Mouse (Mus musculus) cerebellum, postnatal 14 days (tissue): Measurements from ENCODE around the gene Rnf208.

Experiments
- DNase-seq, 2 experiments: peaks; one replicate each; pipeline ENCODE4 v3.0.0; 2021; ENCODE audit warnings: mixed read lengths in 2 of 2

The Rnf208 gene

DNA sequence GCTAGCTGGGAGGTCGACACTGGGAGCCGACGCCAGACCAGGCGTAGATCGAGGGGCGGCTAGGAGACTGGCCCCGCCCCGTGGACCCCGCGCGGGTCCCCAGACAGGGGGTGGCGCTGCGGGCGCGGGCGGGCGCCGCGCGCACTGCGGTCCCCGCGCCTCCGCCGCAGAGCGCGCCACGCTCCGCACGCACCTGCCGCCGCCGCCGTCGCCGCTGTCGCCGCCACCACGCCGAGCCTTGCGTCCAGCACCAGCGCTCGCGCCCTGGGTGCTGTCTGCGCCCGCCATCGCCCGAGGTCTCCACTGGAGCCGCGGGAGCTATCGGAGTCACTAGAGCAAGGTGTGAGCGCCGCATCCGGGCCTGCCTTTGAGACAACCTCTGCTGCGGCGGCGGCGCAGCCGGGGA is at the start of gene Rnf208, which contains the start of gene Cysrt1:
Gene Rnf208 (plus strand): TSS at position 155 of the 406 bp plus-strand sequence.
Gene Cysrt1 (minus strand): TSS at position 352 of the 406 bp plus-strand sequence.
- peak; percentile 61 to 63 for DNase-seq

DNA sequence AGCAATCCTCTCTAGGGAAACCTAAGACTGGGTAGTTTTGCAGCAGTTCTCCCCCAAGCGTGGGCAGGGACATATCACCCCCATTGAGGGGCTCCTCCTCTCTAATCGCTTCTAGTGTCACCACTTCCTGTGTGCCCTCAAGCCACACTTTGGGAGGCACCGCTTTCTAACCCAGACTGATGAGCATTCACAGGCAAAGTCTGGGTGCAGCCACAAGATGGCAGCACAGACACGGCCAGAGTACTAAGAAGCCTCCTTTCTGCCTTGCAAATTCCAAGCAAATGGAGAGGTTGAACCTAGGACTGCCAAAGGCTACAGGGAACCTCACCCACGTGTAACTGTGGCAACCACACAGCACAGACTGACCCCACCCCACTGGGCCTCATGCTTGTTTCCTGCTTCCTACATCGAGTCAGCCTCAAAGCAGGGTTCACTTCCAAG is 48.7 kb upstream of the Rnf208 start:
- peak; percentile 89 to 91 for DNase-seq

DNA sequence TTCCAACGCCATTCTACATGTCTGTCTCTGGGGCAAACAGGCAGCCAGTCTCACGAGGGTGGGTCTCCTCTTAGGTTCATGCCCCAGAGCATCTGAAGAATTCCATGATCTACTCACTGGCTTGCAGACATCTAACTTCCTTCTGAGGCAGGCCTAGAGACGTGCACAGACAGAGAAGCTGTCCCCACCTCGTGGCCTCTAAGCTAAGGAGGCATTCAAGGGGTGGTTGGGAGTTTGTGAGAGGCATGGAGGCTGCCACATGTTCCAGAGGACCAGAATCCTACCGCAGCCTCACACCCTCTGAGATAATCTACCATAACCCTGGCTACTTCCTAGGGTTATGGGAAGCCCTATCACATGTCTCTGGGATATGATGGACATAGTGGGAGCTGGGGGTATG is 48.0 kb upstream of the Rnf208 start:
- no peak for DNase-seq

DNA sequence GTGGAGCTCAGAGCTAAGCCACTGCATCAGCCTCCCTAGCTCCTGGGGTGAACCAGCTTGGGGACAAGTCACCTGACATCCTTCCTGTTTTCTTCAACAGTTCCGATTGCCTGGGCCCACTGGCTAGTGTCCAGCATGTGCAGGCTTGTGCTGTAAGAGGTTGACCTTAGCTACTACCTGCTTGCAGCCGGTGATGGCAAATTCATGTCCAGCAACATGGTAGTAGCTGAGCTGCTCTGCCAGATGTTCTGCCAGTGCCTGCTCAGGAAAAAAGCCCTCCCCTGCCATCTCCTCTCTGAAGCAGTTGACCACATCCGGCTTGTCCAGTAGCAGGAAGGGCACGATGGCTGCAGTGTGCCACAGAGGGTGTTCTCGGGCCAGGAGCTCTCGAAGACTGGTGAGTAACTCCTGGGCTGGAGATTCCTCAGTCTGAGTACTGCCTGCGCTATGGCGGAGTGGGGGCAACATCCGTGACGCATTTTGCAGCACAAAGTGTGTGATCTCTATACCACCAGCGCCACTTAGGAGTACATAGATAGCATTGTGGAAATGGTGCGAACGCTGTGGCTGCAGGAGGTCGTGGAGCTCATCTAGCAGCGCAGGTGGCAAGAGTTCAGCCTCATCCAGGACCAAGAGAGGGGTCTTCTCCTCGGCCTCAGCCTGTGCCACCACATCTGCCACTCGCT is 47.4 kb upstream of the Rnf208 start:
- DNase-seq, result peak in 1 of 2 experiments; percentile 12

DNA sequence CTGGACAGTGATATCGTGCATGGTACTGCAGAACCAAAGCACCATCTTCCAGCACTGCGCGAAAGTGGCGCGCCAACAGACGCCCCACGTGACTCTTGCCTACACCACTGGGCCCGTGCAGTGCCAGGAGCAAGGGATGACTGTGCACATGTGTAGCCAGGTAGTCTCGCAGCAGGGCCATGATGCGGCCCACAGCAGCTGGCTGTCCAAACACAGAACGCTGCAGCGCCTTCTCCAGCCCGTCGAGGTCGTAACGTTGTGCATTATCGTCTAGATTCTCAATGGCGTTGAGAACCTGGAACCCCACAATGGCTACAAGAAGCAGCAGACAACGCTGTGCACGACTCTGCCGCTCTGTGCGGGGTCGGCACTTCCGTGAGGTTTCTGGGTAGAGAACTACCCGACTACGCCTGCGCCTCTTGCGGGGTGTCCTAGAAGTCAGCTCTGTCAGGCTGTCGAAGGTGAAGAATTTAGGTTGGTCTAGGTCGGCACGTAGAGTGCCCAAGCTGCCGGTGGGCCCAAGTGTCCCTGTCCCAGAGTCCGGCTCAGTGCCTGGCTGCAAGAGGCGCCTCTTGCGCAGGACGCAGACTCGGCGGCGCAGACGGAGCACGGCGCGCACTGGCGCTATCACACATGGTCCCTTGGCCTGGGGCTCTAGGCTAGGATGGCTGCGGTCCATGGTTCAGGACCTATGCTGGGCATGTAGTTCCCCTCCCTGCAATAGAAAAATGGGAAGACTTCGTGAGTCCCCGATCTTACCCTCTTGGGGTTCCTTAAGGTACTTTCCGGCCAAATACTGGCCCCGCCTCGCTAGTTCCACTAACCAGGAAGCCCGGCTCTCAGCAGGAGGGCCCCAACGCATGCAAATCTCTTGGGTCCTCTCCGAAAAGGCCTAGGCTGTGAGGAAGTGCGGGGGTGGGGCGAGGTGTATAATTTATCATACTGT is 46.6 kb upstream of the Rnf208 start:
- no peak for DNase-seq

DNA sequence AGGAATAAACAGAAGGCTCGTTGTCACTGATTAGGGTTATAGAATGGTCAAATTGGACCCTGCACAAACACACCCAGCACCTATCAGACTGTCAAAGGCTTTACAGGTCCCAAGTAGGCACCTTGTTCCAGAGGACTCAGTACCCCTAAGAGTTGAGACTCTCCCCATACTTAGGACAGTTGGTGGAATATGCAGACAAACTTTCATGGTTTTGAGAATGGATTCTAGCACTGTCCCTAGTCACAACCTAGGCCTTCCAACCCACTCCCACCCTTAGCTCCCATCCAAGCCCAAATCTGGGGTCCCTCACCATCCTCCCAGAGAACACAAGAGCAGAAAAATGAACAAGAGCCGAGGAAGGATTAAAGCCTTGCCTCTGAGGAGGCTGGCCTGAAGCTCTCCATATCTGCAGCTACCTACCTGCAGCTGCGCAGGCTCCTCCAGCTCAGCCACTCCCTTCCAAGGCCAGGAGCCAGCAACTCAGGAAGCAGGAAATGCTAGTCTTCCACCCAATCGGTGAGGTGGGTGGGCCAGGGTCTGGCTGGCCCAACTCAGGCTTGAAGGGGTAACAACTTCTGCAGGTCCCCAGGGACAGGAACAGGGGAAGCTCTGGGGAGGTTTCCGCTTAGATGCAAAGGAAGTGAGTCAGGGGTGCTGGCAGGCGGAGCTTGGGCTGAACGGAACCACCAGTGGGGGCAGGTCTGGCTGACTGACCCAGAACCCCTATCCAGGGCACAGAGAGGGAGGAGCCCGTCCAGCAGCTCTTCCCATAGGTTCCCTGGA is 45.7 kb upstream of the Rnf208 start, which contains the start of gene Tor4a:
Gene Tor4a (minus strand): TSS at position 715 of the 783 bp plus-strand sequence.
- DNase-seq, result no peak

DNA sequence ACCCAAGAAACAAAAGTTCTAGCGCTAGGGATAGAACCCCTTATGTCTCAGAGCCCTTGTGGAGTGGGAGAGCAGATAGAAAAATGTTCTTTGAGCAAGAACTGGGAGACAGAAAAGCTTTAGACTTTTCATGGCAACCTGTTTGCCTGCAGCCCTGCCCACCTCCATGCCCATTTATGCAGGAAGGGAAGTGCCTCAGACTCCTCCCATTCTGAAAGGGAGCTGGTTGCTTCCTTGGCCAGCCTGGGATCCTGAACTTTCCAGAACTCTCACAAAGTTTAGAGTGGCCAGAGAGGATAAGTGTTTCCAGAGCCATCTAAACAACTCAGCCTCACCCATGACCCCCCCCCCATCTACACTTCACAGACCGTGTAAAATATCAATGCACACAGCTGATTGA is 44.9 kb upstream of the Rnf208 start:
- DNase-seq, result no peak

DNA sequence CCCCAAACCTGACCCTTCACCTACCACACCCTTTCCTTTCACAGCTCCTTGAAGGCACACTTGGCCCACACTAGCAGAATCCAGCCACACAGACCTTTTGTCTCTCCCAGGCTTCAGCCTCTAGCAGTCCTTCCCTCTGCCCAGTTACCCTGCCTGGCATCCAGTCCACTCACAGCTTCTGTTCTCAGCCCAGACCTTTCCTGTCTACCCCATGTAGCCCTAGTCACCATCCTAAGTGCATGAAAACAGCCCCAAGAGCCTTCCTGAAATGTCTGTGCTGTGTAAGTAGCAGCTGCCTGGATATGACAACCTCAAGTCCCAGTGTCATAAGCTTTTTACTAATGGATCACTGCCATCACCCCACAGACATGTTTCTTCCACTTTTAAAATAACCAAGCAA is 44.1 kb upstream of the Rnf208 start:
- DNase-seq, result no peak

DNA sequence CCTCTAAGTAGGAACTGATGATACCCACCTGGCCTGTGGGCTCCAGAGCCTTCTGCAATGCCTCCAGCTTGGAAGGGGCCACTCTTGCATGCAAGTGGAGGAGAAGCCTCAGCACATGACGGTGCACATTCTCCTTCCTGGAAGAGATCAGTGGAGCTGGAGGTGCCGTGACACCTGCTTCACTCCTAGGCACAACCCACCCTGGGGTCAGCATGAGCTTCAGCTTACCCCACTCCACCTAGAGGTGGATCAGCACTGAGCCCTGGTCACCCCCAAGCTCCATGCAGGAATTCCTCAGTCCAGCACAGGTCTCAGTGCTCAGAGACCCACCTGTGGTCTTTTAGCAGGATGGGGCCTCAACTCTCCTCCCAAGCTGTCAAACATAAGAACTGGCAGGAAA is 41.4 kb upstream of the Rnf208 start:
- no peak for DNase-seq

DNA sequence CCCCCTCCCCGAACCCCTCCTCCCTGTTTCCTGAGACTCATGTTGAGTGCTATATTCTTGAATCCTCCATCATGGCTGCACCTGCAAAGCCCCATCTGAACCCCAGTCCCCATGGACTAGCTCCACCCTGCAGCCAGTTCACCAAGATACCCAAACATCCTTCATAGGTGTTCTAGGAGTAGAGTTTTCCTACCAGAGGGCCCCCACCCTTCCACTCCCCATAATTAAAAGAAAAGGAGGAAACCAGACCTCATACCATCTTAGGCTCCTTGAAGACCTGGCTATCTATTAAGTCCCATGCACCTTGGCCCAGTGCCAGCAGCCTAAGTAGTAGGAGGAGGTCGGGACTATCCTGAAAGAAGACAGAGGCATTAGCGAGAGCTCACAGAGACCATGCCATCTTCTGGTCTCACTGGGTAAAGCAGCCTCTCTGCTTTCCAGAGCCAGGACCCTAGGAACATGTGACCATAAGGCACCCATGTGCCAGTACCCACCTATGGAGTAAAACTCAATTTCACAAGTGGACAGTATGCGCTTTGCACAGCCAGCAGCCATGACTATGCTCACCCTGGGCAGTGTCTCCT is 38.3 kb upstream of the Rnf208 start:
- DNase-seq, result peak in 1 of 2 experiments; percentile 48

DNA sequence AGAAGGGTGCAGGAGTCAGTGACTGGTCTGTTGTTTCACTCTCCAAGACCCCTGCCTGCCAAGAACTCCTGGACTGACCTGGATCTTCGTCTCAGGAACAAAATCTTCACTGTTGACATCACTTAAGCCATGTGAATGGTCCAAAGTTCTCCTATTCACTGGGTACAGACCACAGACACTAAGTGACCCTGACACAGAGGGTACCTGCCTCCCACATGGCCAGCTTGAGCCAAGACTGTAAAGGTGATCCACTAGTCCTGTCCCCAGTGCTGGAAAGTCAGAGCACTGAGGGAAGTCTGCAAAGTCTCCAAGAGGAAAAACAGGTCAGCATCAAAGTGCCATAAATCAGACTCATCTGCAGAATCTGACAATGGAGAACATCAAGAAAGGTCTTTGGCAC is 34.5 kb upstream of the Rnf208 start:
- DNase-seq, result no peak

DNA sequence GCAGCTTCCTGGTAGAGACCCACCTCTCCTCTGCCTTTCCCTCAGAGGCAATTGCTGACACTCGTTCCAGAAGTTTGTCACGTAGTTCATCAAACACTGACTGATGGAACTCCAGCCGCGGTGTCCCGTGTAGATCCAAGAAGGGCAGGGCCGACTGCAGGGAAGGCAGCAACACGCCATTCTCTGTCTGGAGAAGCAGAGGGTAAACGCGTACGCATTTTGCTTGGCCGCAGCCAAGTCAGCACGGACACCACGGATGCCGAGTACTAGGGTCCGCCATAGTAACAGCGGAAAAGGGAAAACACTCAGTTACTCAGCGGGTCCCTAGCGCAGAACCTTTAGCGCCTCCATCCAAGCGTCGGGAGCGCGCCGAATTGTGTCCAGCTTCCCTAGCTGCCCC is 31.4 kb upstream of the Rnf208 start:
- DNase-seq, result no peak

DNA sequence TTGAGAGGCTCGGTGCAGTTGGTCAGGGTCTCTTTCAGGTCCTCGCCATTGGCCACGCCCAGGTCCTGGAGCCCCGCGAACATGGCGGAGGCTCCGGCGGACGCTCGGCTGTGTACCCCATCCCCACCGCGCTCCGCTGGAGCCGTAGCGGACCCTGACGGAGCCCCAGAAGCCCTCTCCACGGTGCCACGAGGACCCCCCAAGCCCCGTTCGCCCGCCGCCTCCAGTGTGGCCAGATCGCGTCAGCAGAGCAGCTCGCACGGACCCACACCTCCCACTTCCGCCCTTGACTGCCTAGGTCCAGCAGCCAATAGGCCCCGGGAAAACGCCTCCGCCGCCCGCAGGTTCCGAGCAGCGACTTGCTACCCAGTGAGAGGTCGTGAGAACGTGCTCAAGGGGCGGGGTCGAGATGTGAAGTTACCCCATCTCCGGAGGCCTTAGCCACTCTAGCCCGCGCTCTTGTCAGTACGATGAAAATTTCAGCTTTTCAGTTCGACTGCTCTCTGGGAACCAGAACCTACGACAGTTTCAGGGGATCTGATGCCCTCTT is 30.9 kb upstream of the Rnf208 start, which contains the start of gene Nelfb:
Gene Nelfb (minus strand): TSS at position 369 of the 550 bp plus-strand sequence.
- DNase-seq, result peak; percentile 92 to 94

DNA sequence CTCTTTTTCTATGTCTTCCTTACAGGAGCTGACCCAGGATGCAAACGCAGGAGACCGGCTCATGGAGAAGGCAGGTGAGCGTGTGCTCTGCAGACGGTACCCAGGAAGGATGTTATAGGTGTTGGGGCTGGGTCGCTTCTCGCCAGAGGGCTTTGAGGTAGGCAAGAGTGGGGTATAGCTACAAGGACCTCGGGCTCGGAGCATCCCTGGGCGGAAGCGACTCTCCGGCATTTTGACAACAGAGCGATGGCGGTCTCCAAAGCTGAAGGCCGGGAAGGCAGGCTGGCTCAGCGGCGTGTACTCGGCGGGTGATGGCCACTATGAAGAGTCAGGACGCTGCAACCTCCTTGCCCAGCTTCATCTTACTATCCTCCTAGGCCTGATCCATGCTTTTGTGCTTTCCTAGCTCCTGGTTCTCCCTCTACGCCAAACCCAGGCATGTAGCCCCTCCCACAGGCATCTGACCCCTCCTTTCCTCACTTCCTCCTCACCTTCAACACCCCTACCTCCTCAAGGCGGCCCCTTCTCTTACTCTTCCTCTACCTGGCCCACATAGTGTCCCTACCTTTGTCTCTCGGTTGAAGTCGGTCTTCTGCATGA is 28.7 kb upstream of the Rnf208 start:
- DNase-seq, result no peak

DNA sequence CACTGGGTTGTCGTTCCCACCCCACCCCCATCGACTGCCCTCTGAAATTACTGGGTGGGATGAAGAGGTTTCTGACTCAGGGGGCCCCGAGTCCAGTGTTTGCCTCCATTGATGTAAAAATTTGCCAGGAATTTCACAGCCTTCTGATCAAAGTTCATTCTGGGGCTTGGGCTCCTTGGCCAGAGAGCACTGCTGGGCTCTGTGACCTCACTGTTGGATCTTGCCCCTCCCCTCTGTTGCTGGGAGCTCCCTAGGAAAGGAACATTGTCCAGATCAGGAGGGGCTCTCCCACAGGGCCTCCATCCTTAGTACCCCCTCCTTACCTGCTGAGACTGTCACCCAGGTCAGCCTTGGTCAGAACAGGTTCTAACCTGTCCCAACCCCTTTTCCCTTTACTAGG is 27.6 kb upstream of the Rnf208 start, which contains the start of gene Stpg3:
Gene Stpg3 (minus strand): TSS at position 194 of the 400 bp plus-strand sequence.
- DNase-seq, result no peak

DNA sequence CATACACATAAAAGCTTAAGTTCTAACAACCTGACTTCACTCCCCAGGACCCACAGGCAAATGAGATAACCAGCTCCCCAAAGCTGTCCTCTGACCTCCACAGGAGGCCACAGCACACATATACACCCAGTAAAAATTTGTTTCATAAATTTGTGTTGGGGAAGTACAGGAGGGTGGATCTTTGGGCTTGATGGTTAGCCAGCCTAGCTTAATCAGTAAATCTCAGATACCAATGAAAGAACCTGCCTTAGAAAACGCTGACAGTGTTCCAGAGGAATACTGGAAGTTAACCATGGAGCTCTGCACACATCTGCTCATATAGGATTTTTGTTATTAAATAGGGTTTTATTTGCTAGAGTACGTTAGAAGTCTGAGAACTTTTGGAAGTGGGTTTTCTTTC is 24.4 kb upstream of the Rnf208 start:
- DNase-seq, result no peak

DNA sequence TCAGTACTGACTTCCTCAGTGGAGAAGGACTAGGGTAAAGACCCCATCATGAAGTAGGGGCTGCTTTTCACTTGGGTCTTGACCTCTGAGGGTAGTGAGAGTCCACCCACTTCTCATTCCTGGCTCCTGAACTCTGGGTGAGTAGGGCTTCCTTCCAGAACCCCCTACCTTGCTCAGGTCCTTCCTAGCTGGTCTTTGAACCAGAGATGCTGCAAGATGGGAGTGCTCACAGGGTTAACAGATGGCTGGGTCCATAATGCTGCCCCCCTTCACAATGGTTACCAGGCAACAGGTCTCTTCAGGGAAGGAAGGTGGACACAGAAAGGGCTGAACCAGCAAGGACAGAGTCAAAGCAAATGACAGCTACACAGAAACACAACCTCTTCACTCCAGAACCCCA is 23.6 kb upstream of the Rnf208 start, which contains the start of gene Fam166a:
Gene Fam166a (plus strand): TSS at position 301 of the 400 bp plus-strand sequence.
- DNase-seq, result no peak

DNA sequence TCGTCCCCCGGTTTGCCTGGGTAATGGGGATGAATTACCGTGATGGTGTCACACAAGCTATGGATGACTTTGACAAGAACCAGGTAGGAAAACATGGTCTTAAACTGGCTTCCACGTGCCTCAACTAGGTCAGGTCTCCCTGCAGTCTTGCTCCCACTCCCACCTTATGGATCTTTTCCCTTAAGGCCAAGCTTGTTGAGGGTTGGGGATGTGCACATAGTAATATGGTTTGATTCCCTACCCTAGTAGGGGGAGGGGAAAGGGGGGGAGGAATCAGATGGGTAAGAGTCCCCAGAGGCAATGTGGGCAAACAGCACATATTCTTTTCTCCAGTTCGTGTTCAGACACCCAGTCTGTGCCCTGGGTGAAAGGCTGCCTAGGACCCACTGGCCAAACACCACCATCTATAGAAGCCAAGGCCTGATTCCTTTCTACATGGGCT is 20.7 kb upstream of the Rnf208 start:
- no peak for DNase-seq

DNA sequence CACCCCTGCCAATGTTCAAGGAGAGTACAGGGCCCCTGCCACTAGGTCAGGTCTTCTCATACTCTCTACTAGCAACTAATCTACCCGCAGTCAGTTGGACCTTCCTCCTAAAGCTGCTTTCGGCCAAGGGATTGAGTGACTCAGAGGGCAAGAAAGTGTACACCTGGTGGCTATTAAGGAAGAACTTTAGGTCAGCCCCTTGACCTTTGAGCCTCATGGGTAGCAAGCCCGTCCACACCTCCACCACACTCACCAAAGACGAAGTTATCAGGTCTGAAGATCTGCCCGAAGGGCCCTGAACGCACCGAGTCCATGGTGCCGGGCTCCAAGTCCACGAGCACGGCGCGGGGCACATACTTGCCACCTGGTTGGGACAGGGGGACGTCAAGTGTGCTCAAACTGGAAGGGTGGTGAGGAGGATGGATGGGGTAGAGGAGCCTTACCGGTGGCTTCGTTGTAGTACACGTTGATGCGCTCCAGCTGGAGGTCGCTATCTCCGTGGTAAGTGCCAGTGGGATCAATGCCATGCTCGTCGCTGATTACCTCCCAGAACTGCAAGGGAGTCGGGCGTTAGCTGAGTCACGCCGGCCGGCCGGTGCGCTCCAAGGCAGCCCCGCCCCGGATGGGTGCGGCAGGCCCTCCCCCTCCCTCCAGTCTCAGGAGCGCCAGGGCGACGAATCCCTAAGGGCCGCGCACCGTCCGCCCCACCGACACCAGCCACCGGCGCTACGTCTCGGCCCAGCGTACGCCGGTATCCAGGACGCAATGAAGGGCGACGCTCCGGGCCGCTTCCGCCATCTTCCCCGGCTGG is 18.2 kb upstream of the Rnf208 start:
- peak; percentile 73 to 81 for DNase-seq

DNA sequence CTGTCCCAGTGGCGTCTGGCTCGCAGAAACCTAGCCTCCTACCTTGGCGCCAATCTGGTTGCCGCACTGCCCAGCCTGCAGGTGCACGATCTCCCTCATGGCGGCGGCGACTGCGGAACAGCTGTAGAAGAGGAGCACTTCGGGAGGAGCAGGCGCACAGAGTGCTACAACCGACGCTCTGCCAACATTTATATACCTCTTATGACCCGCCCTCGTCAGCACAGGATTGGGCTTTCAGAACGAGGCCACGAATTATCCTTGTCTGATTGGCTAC is 17.6 kb upstream of the Rnf208 start, which contains the start of gene Tubb4b:
Gene Tubb4b (minus strand): TSS at position 211 of the 274 bp plus-strand sequence.
- no peak for DNase-seq
